ENCODE assay signal across 21 mouse cellular contexts in genomic region chr5:48840971-48841370, GRCm38 (mm10).
"Had no signal": no experiment of that assay in that cellular context is flagged by ENCODE, and none has a peak within 500 bp of the region (broad histone marks: within the 10 kb centered on the region; RNA-seq: fewer than 3 reads in every experiment).

No protein-coding gene starts in this region.

- H3K27ac ChIP-seq: limb, embryonic 12.5 days; limb, embryonic 15.5 days; liver, embryonic 14.5 days; macrophage; neural tube, embryonic 12.5 days; neural tube, embryonic 15.5 days; stomach, postnatal 0 days had no signal

- H3K36me3 ChIP-seq: limb, embryonic 12.5 days; limb, embryonic 15.5 days; neural tube, embryonic 12.5 days; neural tube, embryonic 15.5 days had no signal

- H3K4me2 ChIP-seq: limb, embryonic 12.5 days; limb, embryonic 15.5 days; liver, embryonic 11.5 days; lung, embryonic 14.5 days; neural tube, embryonic 12.5 days; neural tube, embryonic 15.5 days had no signal

- H3K9ac ChIP-seq: limb, embryonic 12.5 days; limb, embryonic 15.5 days; liver, embryonic 14.5 days; liver, postnatal 0 days; lung, embryonic 14.5 days; neural tube, embryonic 12.5 days; neural tube, embryonic 15.5 days had no signal

- H3K4me1 ChIP-seq: limb, embryonic 12.5 days; limb, embryonic 15.5 days; neural tube, embryonic 12.5 days; neural tube, embryonic 15.5 days had no signal

- H3K9me3 ChIP-seq: limb, embryonic 12.5 days; limb, embryonic 15.5 days; neural tube, embryonic 12.5 days; neural tube, embryonic 15.5 days had no signal

- ATAC-seq: liver, postnatal 0 days; lung, postnatal 0 days had no signal

- H3K27me3 ChIP-seq: limb, embryonic 12.5 days; limb, embryonic 15.5 days; neural tube, embryonic 12.5 days; neural tube, embryonic 15.5 days had no signal

- H3K4me3 ChIP-seq: limb, embryonic 12.5 days; limb, embryonic 15.5 days; neural tube, embryonic 12.5 days; neural tube, embryonic 15.5 days had no signal

- DNase-seq: kidney, adult 18-20 months; kidney, adult 9 months; kidney, postnatal 14 days; kidney, postnatal 4 days; left cerebral cortex, postnatal 4 days; liver, postnatal 0 days; lung, embryonic 14.5 days; right cerebral cortex, adult 18-20 months; right cerebral cortex, postnatal 14 days; right cerebral cortex, postnatal 4 days; thymus, adult 2 months; thymus, postnatal 14 days had no signal
